In genomic region chr19:5962651-5963050, GRCm38 (mm10) we compare ENCODE assay signal across 8 mouse cellular contexts. TPM values are rescaled to one million over a fixed set of nuclear protein-coding genes. Genes with fewer than 3 reads are reported as not detected.
DNase-seq lines count a peak whose midpoint lies in the region; ATAC-seq and TF ChIP-seq lines count a peak whose summit lies in the region.

No protein-coding gene starts in this region.

- peaks cover 38% of the 10 kb centered on the region for H3K4me1 ChIP-seq in heart, embryonic 10.5 days
- peaks cover 31% of the 10 kb centered on the region for H3K4me1 ChIP-seq in forebrain, embryonic 13.5 days
- peaks cover 62% of the 10 kb centered on the region for H3K4me1 ChIP-seq in liver, embryonic 12.5 days
- H3K4me1 ChIP-seq in cerebellum, adult 2 months (ENCODE audit: control insufficient read depth, insufficient read depth, low read length) = no peaks in the 10 kb centered on the region

- peak overlapping the region; percentile 79 for H3K4me3 ChIP-seq in heart, embryonic 10.5 days
- peak overlapping the region; percentile 72 for H3K4me3 ChIP-seq in forebrain, embryonic 13.5 days
- H3K4me3 ChIP-seq in liver, embryonic 12.5 days = peak overlapping the region; percentile 81
- no peak overlapping the region for H3K4me3 ChIP-seq in gastrocnemius, adult 2 months
- H3K4me3 ChIP-seq in left cerebral cortex, adult 2 months = no peak overlapping the region
- H3K4me3 ChIP-seq in cerebellum, adult 2 months (replicated peaks; ENCODE audit: insufficient read depth, low read depth, low read length) = no peak overlapping the region

- H3K4me2 ChIP-seq in forebrain, embryonic 13.5 days = peak overlapping the region; percentile 91
- H3K4me2 ChIP-seq in liver, embryonic 12.5 days = peak overlapping the region; percentile 92

- TF ChIP-seq POLR2A in cerebellum, adult 2 months (IDR thresholded peaks at IDR 0.05; ENCODE audit: borderline replicate concordance, insufficient read depth, low read length) = no peak

- H3K36me3 ChIP-seq in heart, embryonic 10.5 days = peaks cover 38% of the 10 kb centered on the region
- H3K36me3 ChIP-seq in forebrain, embryonic 13.5 days (ENCODE audit: poor library complexity, severe bottlenecking) = peaks cover 28% of the 10 kb centered on the region
- peaks cover 43% of the 10 kb centered on the region for H3K36me3 ChIP-seq in liver, embryonic 12.5 days

- no peak for TF ChIP-seq CTCF in gastrocnemius, adult 2 months (IDR thresholded peaks at IDR 0.05)
- no peak; the same call in 1 of the 2 replicates for TF ChIP-seq CTCF in left cerebral cortex, adult 2 months (IDR thresholded peaks at IDR 0.05)
- no peak for TF ChIP-seq CTCF in cerebellum, adult 2 months (IDR thresholded peaks at IDR 0.05; ENCODE audit: borderline replicate concordance, insufficient read depth, low read depth, low read length)

- ATAC-seq in forebrain, embryonic 13.5 days = no peak
- ATAC-seq in liver, embryonic 12.5 days = no peak

- 34% methylated on average over 1 of the region's 1 CpGs for WGBS in heart, embryonic 10.5 days
- 19% methylated on average over 1 of the region's 1 CpGs for WGBS in forebrain, embryonic 13.5 days
- WGBS in liver, embryonic 12.5 days (ENCODE audit: insufficient replicate concordance) = 27% methylated on average over 1 of the region's 1 CpGs
- WGBS in cerebellum, adult 2 months = 22% methylated on average over 1 of the region's 1 CpGs

- no peaks in the 10 kb centered on the region for H3K9me3 ChIP-seq in heart, embryonic 10.5 days
- H3K9me3 ChIP-seq in forebrain, embryonic 13.5 days (replicated peaks) = no peaks in the 10 kb centered on the region
- no peaks in the 10 kb centered on the region for H3K9me3 ChIP-seq in liver, embryonic 12.5 days (replicated peaks)

- no peak for DNase-seq in heart, embryonic 10.5 days (ENCODE audit: low spot score)
- DNase-seq in heart, adult 9 months (ENCODE audit: low spot score in 2 of 2) = no peak
- DNase-seq in A20 (ENCODE audit: low read depth, low spot score) = peak; percentile 24
- DNase-seq in gastrocnemius, adult 2 months = no peak
- no peak for DNase-seq in left cerebral cortex, adult 2 months (ENCODE audit: extremely low spot score in 1 of 2, low spot score in 2 of 2)
- DNase-seq in cerebellum, adult 2 months = no peak

- H3K9ac ChIP-seq in forebrain, embryonic 13.5 days = peak overlapping the region; percentile 82
- peak overlapping the region; percentile 86 for H3K9ac ChIP-seq in liver, embryonic 12.5 days

- no peaks in the 10 kb centered on the region for H3K27me3 ChIP-seq in heart, embryonic 10.5 days (ENCODE audit: insufficient read depth, poor library complexity, severe bottlenecking)
- H3K27me3 ChIP-seq in forebrain, embryonic 13.5 days = no peaks in the 10 kb centered on the region
- no peaks in the 10 kb centered on the region for H3K27me3 ChIP-seq in liver, embryonic 12.5 days (replicated peaks)
- H3K27me3 ChIP-seq in cerebellum, adult 2 months (ENCODE audit: control insufficient read depth, insufficient read depth, low read length) = no peaks in the 10 kb centered on the region

- H3K27ac ChIP-seq in heart, embryonic 10.5 days = no peak overlapping the region
- H3K27ac ChIP-seq in forebrain, embryonic 13.5 days = no peak overlapping the region
- H3K27ac ChIP-seq in liver, embryonic 12.5 days = 0 out of 2 replicates have a peak overlapping the region, but pooled peaks have one; percentile 5
- H3K27ac ChIP-seq in gastrocnemius, adult 2 months = no peak overlapping the region
- no peak overlapping the region for H3K27ac ChIP-seq in left cerebral cortex, adult 2 months
- H3K27ac ChIP-seq in cerebellum, adult 2 months (ENCODE audit: insufficient read depth, low read length) = no peak overlapping the region

- intact Hi-C loops in gastrocnemius, adult 2 months (cut with DNase I) = no loop called here
- intact Hi-C loops in left cerebral cortex, adult 2 months (cut with DNase I) = no loop called here

RNA-seq across cellular contexts. Expression of gene Pola2, which starts 1.4 kb away (rescaled TPM):
- polyA plus RNA-seq in heart, embryonic 10.5 days (2016; fragmentation: Nextera tagmentation; extraction: Ambion mirVana) = 70.0 and 80.7 TPM in 2 replicates
- polyA plus RNA-seq in forebrain, embryonic 13.5 days (2015; fragmentation: Nextera tagmentation; extraction: Ambion mirVana) = 52.6 and 55.9 TPM in 2 replicates
- 79.7 and 83.2 TPM in 2 replicates for polyA plus RNA-seq in liver, embryonic 12.5 days (2016; fragmentation: Nextera tagmentation; extraction: Ambion mirVana)
- total RNA-seq in gastrocnemius, adult 2 months (2021) = 1 to 10 TPM; 8.9 to 9.2 TPM
- 1 to 10 TPM; 5.0 to 6.4 TPM for total RNA-seq in left cerebral cortex, adult 2 months (2021)
- 16.8 and 19.7 TPM in 2 replicates for polyA plus RNA-seq in cerebellum, adult 2 months (2012; rRNA removed)

RNA-seq across cellular contexts. Expression of gene Slc22a20, which starts 23.3 kb away (rescaled TPM):
- not detected in 2 replicates for polyA plus RNA-seq in heart, embryonic 10.5 days (2016; fragmentation: Nextera tagmentation; extraction: Ambion mirVana)
- polyA plus RNA-seq in forebrain, embryonic 13.5 days (2015; fragmentation: Nextera tagmentation; extraction: Ambion mirVana) = not detected in 2 replicates
- polyA plus RNA-seq in liver, embryonic 12.5 days (2016; fragmentation: Nextera tagmentation; extraction: Ambion mirVana) = not detected in 2 replicates
- total RNA-seq in gastrocnemius, adult 2 months (2021) = not detected
- total RNA-seq in left cerebral cortex, adult 2 months (2021) = not detected
- not detected in 2 replicates for polyA plus RNA-seq in cerebellum, adult 2 months (2012; rRNA removed)

RNA-seq across cellular contexts. Expression of gene Cdc42ep2, which starts 38.0 kb away (rescaled TPM):
- 5.9 and 7.4 TPM in 2 replicates for polyA plus RNA-seq in heart, embryonic 10.5 days (2016; fragmentation: Nextera tagmentation; extraction: Ambion mirVana)
- polyA plus RNA-seq in forebrain, embryonic 13.5 days (2015; fragmentation: Nextera tagmentation; extraction: Ambion mirVana) = 4.2 and 4.6 TPM in 2 replicates
- 3.4 and 3.6 TPM in 2 replicates for polyA plus RNA-seq in liver, embryonic 12.5 days (2016; fragmentation: Nextera tagmentation; extraction: Ambion mirVana)
- total RNA-seq in gastrocnemius, adult 2 months (2021) = 10 to 100 TPM in 1 of 2 experiments, 1 to 10 TPM in 1; 8.2 to 14.3 TPM
- total RNA-seq in left cerebral cortex, adult 2 months (2021) = 1 to 10 TPM; 4.7 to 4.9 TPM
- polyA plus RNA-seq in cerebellum, adult 2 months (2012; rRNA removed) = 23.8 and 25.2 TPM in 2 replicates

RNA-seq across cellular contexts. Expression of gene Dpf2, which starts 49.8 kb away (rescaled TPM):
- 134 and 150 TPM in 2 replicates for polyA plus RNA-seq in heart, embryonic 10.5 days (2016; fragmentation: Nextera tagmentation; extraction: Ambion mirVana)
- 147 and 169 TPM in 2 replicates for polyA plus RNA-seq in forebrain, embryonic 13.5 days (2015; fragmentation: Nextera tagmentation; extraction: Ambion mirVana)
- polyA plus RNA-seq in liver, embryonic 12.5 days (2016; fragmentation: Nextera tagmentation; extraction: Ambion mirVana) = 73.2 and 74.9 TPM in 2 replicates
- 10 to 100 TPM; 87.8 to 88.4 TPM for total RNA-seq in gastrocnemius, adult 2 months (2021)
- total RNA-seq in left cerebral cortex, adult 2 months (2021) = 100 to 1,000 TPM in 1 of 2 experiments, 10 to 100 TPM in 1; 94.8 to 100 TPM
- polyA plus RNA-seq in cerebellum, adult 2 months (2012; rRNA removed) = 136 and 141 TPM in 2 replicates

RNA-seq across cellular contexts. Expression of gene Capn1, which starts 53.0 kb away (rescaled TPM):
- polyA plus RNA-seq in heart, embryonic 10.5 days (2016; fragmentation: Nextera tagmentation; extraction: Ambion mirVana) = 7.3 and 7.4 TPM in 2 replicates
- 1.0 and 1.1 TPM in 2 replicates for polyA plus RNA-seq in forebrain, embryonic 13.5 days (2015; fragmentation: Nextera tagmentation; extraction: Ambion mirVana)
- polyA plus RNA-seq in liver, embryonic 12.5 days (2016; fragmentation: Nextera tagmentation; extraction: Ambion mirVana) = 37.7 and 38.5 TPM in 2 replicates
- total RNA-seq in gastrocnemius, adult 2 months (2021) = 10 to 100 TPM; 87.0 to 93.7 TPM
- total RNA-seq in left cerebral cortex, adult 2 months (2021) = 10 to 100 TPM; 20.8 to 23.1 TPM
- polyA plus RNA-seq in cerebellum, adult 2 months (2012; rRNA removed) = 27.0 and 27.3 TPM in 2 replicates

Comparison
In these comparisons a context has a peak if more than half of its experiments do, and no peak if none do; other contexts are left out.
1. H3K4me3 ChIP-seq: peak in heart, embryonic 10.5 days (single experiment), forebrain, embryonic 13.5 days (single experiment) and liver, embryonic 12.5 days (single experiment); none in gastrocnemius, adult 2 months (single experiment), left cerebral cortex, adult 2 months (single experiment) and cerebellum, adult 2 months (single experiment).